Comparison of ENCODE assay signal across 8 mouse cellular contexts in the genomic region with DNA sequence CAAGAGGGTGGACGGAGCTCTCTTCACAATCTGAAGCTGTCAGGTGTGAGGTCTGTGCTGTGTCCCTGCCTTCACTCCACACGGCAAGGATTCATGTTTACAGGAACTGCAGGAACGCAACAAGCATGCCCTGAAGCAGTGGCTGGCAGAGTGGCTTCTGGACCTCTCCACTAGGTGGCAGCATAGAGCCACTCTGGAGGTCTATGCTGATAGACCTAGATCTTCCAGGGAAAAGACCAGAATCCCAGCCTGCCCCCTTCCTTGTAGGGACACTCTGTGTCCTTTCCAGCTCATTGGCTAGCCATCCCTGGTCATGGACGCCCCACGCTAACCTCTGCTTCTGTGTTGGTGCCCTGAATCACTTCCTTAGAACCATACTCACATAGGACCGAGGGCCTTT.
DNase-seq lines count a peak whose midpoint lies in the region; ATAC-seq lines count a peak whose summit lies in the region.

No protein-coding gene starts in this region.

- peak; percentile 85 to 95 for DNase-seq in adrenal gland, adult (ENCODE audit: inconsistent age in 2 of 2, low spot score in 1 of 2)
- DNase-seq in embryo, embryonic 10 days (ENCODE audit: low spot score): peak; percentile 85
- peak; percentile 77 for DNase-seq in gastrocnemius, postnatal 14 days
- peak; percentile 52 to 66 for DNase-seq in left cerebral cortex, adult 8-10 months (ENCODE audit: low spot score in 2 of 2)
- DNase-seq in right cerebral cortex, postnatal 14 days: peak; percentile 84
- DNase-seq in urinary bladder, postnatal 36 days (ENCODE audit: low spot score in 2 of 2): peak; percentile 71 to 82

- intact Hi-C loops in gastrocnemius, postnatal 14 days (cut with DNase I; ENCODE audit: low total_unique reads): loop anchor here (2.0 to 10.0 kb wide), 2 partner anchors 172 to 296 kb away; no protein-coding TSS in a partner anchor

- ATAC-seq in inflammation-experienced regulatory T-cells, adult 6 months: peak; percentile 63
- ATAC-seq in megakaryocyte-erythroid progenitor cell, adult 5-6 weeks (replicated peaks; ENCODE audit: low FRiP score, low TSS enrichment, poor library complexity, severe bottlenecking): peak; percentile 59

Comparison
In these comparisons a context has a peak if more than half of its experiments do, and no peak if none do; other contexts are left out.
1. Peak in every context shown above with its lines: DNase-seq and ATAC-seq.